ENCODE assay signal across 8 mouse cellular contexts in the genomic region with DNA sequence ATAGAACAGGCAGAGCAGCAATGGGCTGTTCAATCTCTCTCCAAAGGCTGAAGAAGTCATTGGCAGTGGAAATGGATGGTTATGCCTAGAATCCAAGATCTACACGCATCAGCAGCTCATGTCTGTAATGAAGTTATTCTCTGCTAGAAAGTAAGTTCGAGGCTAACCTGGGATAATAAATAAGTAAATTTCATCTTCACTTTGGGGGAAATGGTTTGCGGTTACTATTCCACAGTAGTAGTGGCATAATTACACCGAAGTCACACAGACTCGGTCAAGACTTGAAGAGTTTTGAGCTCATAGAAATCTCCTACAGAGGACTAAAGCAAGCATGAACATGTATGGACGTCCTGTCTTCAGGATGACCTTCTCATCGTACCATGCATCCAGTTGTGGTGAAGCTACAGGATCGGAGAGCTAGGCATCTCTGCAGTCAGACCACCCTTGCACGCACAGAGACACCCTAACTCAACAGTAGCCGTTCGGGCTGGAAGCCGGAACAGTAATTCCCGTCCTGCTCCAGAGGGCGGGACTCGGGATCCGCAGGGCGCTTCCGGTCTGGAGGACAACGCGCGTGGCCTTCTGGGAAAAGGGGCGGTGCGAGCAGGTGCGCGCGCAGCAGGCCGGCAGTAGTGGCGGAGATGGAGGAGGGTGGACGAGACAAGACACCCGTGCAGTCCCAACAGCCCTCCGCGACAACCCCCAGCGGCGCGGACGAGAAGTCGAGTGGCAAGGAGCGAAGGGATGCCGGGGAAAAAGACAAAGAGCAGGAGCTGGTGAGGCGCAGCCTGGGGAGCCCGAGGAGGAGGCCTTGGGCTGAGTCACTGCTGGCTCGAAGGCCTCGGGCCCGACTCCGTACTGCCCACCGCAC. TPM values are rescaled to one million over a fixed set of nuclear protein-coding genes. Genes with fewer than 3 reads are reported as not detected.
DNase-seq lines count a peak whose midpoint lies in the region; ATAC-seq and TF ChIP-seq lines count a peak whose summit lies in the region.

Gene Psmd2 (plus strand): TSS at position 577 of the 871 bp plus-strand sequence.

- H3K4me1 ChIP-seq in forebrain, embryonic 15.5 days: peaks cover 21% of the 10 kb centered on the region
- no peaks in the 10 kb centered on the region; the same call in none of the 2 replicates for H3K4me1 ChIP-seq in lung, adult 2 months (ENCODE audit: control insufficient read depth, insufficient read depth, low read length)

- peak within 1 kb of the TSS; percentile 89 for H3K4me2 ChIP-seq in forebrain, embryonic 15.5 days (replicated peaks)

- H3K9ac ChIP-seq in forebrain, embryonic 15.5 days (replicated peaks): peak within 1 kb of the TSS; percentile 93

- peak; percentile 90 for TF ChIP-seq POLR2A in lung, adult 2 months (IDR thresholded peaks at IDR 0.05; ENCODE audit: borderline replicate concordance, extremely low read depth, low read depth, low read length)

- TF ChIP-seq CTCF in lung, adult 2 months (IDR thresholded peaks at IDR 0.05; ENCODE audit: insufficient read depth, low read length): no peak

- intact Hi-C loops in heart, postnatal 25 days (cut with DNase I): loop anchor here (2.0 to 10.0 kb wide), 2 partner anchors 41 to 113 kb away; partner anchors contain the start of genes Alg3, Eef1akmt4 and Gm49333

- H3K27me3 ChIP-seq in forebrain, embryonic 15.5 days: no peaks in the 10 kb centered on the region

- peak within 1 kb of the TSS; percentile 95 for H3K4me3 ChIP-seq in forebrain, embryonic 15.5 days
- H3K4me3 ChIP-seq in lung, adult 2 months (replicated peaks; ENCODE audit: extremely low read depth, low read depth, low read length): peak within 1 kb of the TSS; percentile 98

- ATAC-seq in forebrain, embryonic 15.5 days (replicated peaks): peak; percentile 97
- peak; percentile 74 for ATAC-seq in neutrophil, adult 5-6 weeks (ENCODE audit: extremely low read depth, insufficient number of reproducible peaks, low FRiP score, poor library complexity, severe bottlenecking)

- WGBS in forebrain, embryonic 15.5 days: 2% methylated on average over 46 of the region's 46 CpGs
- WGBS in lung, adult 2 months: 2% methylated on average over 46 of the region's 46 CpGs

- peak within 1 kb of the TSS; percentile 83 for H3K27ac ChIP-seq in forebrain, embryonic 15.5 days (replicated peaks)

- H3K9me3 ChIP-seq in forebrain, embryonic 15.5 days: no peaks in the 10 kb centered on the region

- H3K36me3 ChIP-seq in forebrain, embryonic 15.5 days: peaks cover 19% of the 10 kb centered on the region

- peak; percentile 96 for DNase-seq in ES-CJ7 (ENCODE audit: low read depth, low spot score)
- peak; percentile 95 for DNase-seq in cerebellum, adult 11 months
- peak; percentile 92 for DNase-seq in heart, postnatal 25 days (ENCODE audit: low spot score)
- peak; percentile 95 to 98 for DNase-seq in layer of hippocampus, adult 18-20 months (ENCODE audit: low spot score in 2 of 2)
- peak; percentile 99 for DNase-seq in lung, adult 2 months
- peak; percentile 88 to 89 for DNase-seq in thymus, adult 18-20 months

RNA-seq across cellular contexts. Expression of gene Psmd2, which starts in this region (rescaled TPM):
- 379 and 388 TPM in 2 replicates for polyA plus RNA-seq in forebrain, embryonic 15.5 days (2015; fragmentation: Nextera tagmentation; extraction: Ambion mirVana)
- total RNA-seq in heart, postnatal 25 days (2021): 100 to 1,000 TPM; 190 to 201 TPM
- 100 to 1,000 TPM; 206 to 212 TPM for total RNA-seq in layer of hippocampus, adult 18-20 months (2021)
- polyA plus RNA-seq in lung, adult 2 months (2012; rRNA removed): 56.0 and 90.0 TPM in 2 replicates
- total RNA-seq in neutrophil, adult 5-6 weeks (2017): 81.6 and 82.6 TPM in 2 replicates

Comparison
In these comparisons a context has a peak if more than half of its experiments do, and no peak if none do; other contexts are left out.
1. Peak in every context shown above with its lines: DNase-seq, ATAC-seq, H3K4me3 ChIP-seq and H3K27ac ChIP-seq.